Mouse (Mus musculus): Measurements from ENCODE around the gene Caskin2. TPM values are rescaled to one million over a fixed set of nuclear protein-coding genes. Genes with fewer than 3 reads are reported as not detected.
"Not testable (repeated sequence)": the region's sequence is repeated elsewhere in the genome, so short reads cannot be mapped to it uniquely, and the experiment has no call there.

Caskin2 gene
- 11.2 and 11.7 TPM in 2 replicates for polyA plus RNA-seq (2015; fragmentation: Nextera tagmentation; extraction: Ambion mirVana)

- H3K27ac ChIP-seq (ENCODE audit: low read length), result peak within 1 kb of the TSS; percentile 83
- H3K9me3 ChIP-seq (ENCODE audit: control insufficient read depth, low read length), result no peaks in the 10 kb centered on the region
- no peaks in the 10 kb centered on the region for H3K27me3 ChIP-seq (replicated peaks; ENCODE audit: control insufficient read depth, insufficient read depth, low read length)
- ATAC-seq, result peak; percentile 90
- H3K9ac ChIP-seq (ENCODE audit: low read depth, low read length), result peak within 1 kb of the TSS; percentile 95
- H3K4me1 ChIP-seq (ENCODE audit: control insufficient read depth, insufficient read depth, low read length), result peaks cover 53% of the 10 kb centered on the region
- peak within 1 kb of the TSS; percentile 97 for H3K4me3 ChIP-seq (ENCODE audit: low read length)
- peak within 1 kb of the TSS; percentile 90 for H3K4me2 ChIP-seq (ENCODE audit: low read depth, low read length)
- under 1% methylated on average over 42 of the region's 44 CpGs for WGBS
- no peaks in the 10 kb centered on the region for H3K36me3 ChIP-seq (ENCODE audit: control insufficient read depth, insufficient read depth, low read length)
Measured at GRCm38 (mm10) chr11:115813507-115814296, at the start of gene Caskin2. TSS of gene Caskin2 (minus strand) at chr11:115813639.

- WGBS, result 2% methylated on average over 75 of the region's 75 CpGs
- Histone ChIP-seq H3K27me3 (replicated peaks; ENCODE audit: control insufficient read depth, insufficient read depth, low read length) (peaks cover 31% of the 10 kb centered on the region), H3K9ac (ENCODE audit: low read depth, low read length) (peak overlapping the region; percentile 75), H3K4me2 (ENCODE audit: low read depth, low read length) (peak overlapping the region; percentile 89), H3K36me3 (ENCODE audit: control insufficient read depth, insufficient read depth, low read length) (peaks cover 5% of the 10 kb centered on the region; the same call in 1 of the 2 replicates), H3K27ac (ENCODE audit: low read length) (no peak overlapping the region), H3K4me3 (ENCODE audit: low read length) (peak overlapping the region; percentile 52), H3K9me3 (ENCODE audit: control insufficient read depth, low read length) (no peaks in the 10 kb centered on the region), H3K4me1 (ENCODE audit: control insufficient read depth, insufficient read depth, low read length) (peaks cover 11% of the 10 kb centered on the region; the same call in 1 of the 2 replicates)
- peak; percentile 89 for ATAC-seq
Measured at GRCm38 (mm10) chr11:115859143-115859945, 45.9 kb upstream of the Caskin2 start.

- Histone ChIP-seq H3K36me3 (ENCODE audit: control insufficient read depth, insufficient read depth, low read length) (peaks cover 5% of the 10 kb centered on the region; the same call in 1 of the 2 replicates), H3K4me3 (ENCODE audit: low read length) (peak within 1 kb of the TSS; percentile 52), H3K27ac (ENCODE audit: low read length) (no peak within 1 kb of the TSS), H3K9ac (ENCODE audit: low read depth, low read length) (peak within 1 kb of the TSS; percentile 75), H3K4me1 (ENCODE audit: control insufficient read depth, insufficient read depth, low read length) (peaks cover 11% of the 10 kb centered on the region; the same call in 1 of the 2 replicates), H3K9me3 (ENCODE audit: control insufficient read depth, low read length) (no peaks in the 10 kb centered on the region), H3K4me2 (ENCODE audit: low read depth, low read length) (peak within 1 kb of the TSS; percentile 89), H3K27me3 (replicated peaks; ENCODE audit: control insufficient read depth, insufficient read depth, low read length) (peaks cover 31% of the 10 kb centered on the region)
- 20% methylated on average over 27 of the region's 27 CpGs for WGBS
- ATAC-seq, result no peak
Measured at GRCm38 (mm10) chr11:115858354-115858753, 44.9 kb upstream of the Caskin2 start, which contains the start of gene Myo15b. TSS of gene Myo15b (plus strand) at chr11:115858406.

- peaks cover 11% of the 10 kb centered on the region; the same call in 1 of the 2 replicates for H3K4me1 ChIP-seq (ENCODE audit: control insufficient read depth, insufficient read depth, low read length)
- H3K4me2 ChIP-seq (ENCODE audit: low read depth, low read length), result no peak overlapping the region
- no peak overlapping the region for H3K27ac ChIP-seq (ENCODE audit: low read length)
- H3K27me3 ChIP-seq (replicated peaks; ENCODE audit: control insufficient read depth, insufficient read depth, low read length), result peaks cover 31% of the 10 kb centered on the region
- peaks cover 5% of the 10 kb centered on the region; the same call in 1 of the 2 replicates for H3K36me3 ChIP-seq (ENCODE audit: control insufficient read depth, insufficient read depth, low read length)
- ATAC-seq, result no peak
- no peaks in the 10 kb centered on the region for H3K9me3 ChIP-seq (ENCODE audit: control insufficient read depth, low read length)
- no peak overlapping the region for H3K9ac ChIP-seq (ENCODE audit: low read depth, low read length)
- no peak overlapping the region for H3K4me3 ChIP-seq (ENCODE audit: low read length)
- WGBS, result 52% methylated on average over 13 of the region's 13 CpGs
Measured at GRCm38 (mm10) chr11:115857936-115858335, 44.5 kb upstream of the Caskin2 start.

- not testable (repeated sequence) for H3K4me3 ChIP-seq (ENCODE audit: low read length); H3K36me3 ChIP-seq (ENCODE audit: control insufficient read depth, insufficient read depth, low read length); H3K4me2 ChIP-seq (ENCODE audit: low read depth, low read length); ATAC-seq; H3K9me3 ChIP-seq (ENCODE audit: control insufficient read depth, low read length); H3K27ac ChIP-seq (ENCODE audit: low read length); H3K9ac ChIP-seq (ENCODE audit: low read depth, low read length)
- Histone ChIP-seq H3K4me1 (ENCODE audit: control insufficient read depth, insufficient read depth, low read length) (peaks cover 11% of the 10 kb centered on the region; the same call in 1 of the 2 replicates), H3K27me3 (replicated peaks; ENCODE audit: control insufficient read depth, insufficient read depth, low read length) (peaks cover 31% of the 10 kb centered on the region)
- 89% methylated on average over 4 of the region's 4 CpGs for WGBS
Measured at GRCm38 (mm10) chr11:115857146-115857545, 43.7 kb upstream of the Caskin2 start.

GRCm38 (mm10) chr11:115854674-115855073 is 41.2 kb upstream of the Caskin2 start:
- no peak overlapping the region for H3K4me2 ChIP-seq (ENCODE audit: low read depth, low read length)
- no peaks in the 10 kb centered on the region for H3K9me3 ChIP-seq (ENCODE audit: control insufficient read depth, low read length)
- peaks cover 16% of the 10 kb centered on the region for H3K36me3 ChIP-seq (ENCODE audit: control insufficient read depth, insufficient read depth, low read length)
- no peak overlapping the region for H3K9ac ChIP-seq (ENCODE audit: low read depth, low read length)
- WGBS, result 76% methylated on average over 6 of the region's 6 CpGs
- H3K27ac ChIP-seq (ENCODE audit: low read length), result no peak overlapping the region
- peaks cover 9% of the 10 kb centered on the region; the same call in 1 of the 2 replicates for H3K4me1 ChIP-seq (ENCODE audit: control insufficient read depth, insufficient read depth, low read length)
- peaks cover 19% of the 10 kb centered on the region for H3K27me3 ChIP-seq (replicated peaks; ENCODE audit: control insufficient read depth, insufficient read depth, low read length)
- ATAC-seq, result no peak
- no peak overlapping the region for H3K4me3 ChIP-seq (ENCODE audit: low read length)

GRCm38 (mm10) chr11:115845819-115846218 is 32.4 kb upstream of the Caskin2 start:
- 99% methylated on average over 2 of the region's 2 CpGs for WGBS
- Histone ChIP-seq H3K4me2 (ENCODE audit: low read depth, low read length) (no peak overlapping the region), H3K27me3 (replicated peaks; ENCODE audit: control insufficient read depth, insufficient read depth, low read length) (no peaks in the 10 kb centered on the region), H3K9me3 (ENCODE audit: control insufficient read depth, low read length) (no peaks in the 10 kb centered on the region), H3K9ac (ENCODE audit: low read depth, low read length) (no peak overlapping the region), H3K4me1 (ENCODE audit: control insufficient read depth, insufficient read depth, low read length) (peaks cover 30% of the 10 kb centered on the region), H3K36me3 (ENCODE audit: control insufficient read depth, insufficient read depth, low read length) (peaks cover 36% of the 10 kb centered on the region), H3K27ac (ENCODE audit: low read length) (no peak overlapping the region), H3K4me3 (ENCODE audit: low read length) (no peak overlapping the region)
- ATAC-seq, result no peak

- ATAC-seq, result peak; percentile 7; the same call in 1 of the 2 replicates
- Histone ChIP-seq H3K27ac (ENCODE audit: low read length) (peak overlapping the region; percentile 93), H3K27me3 (replicated peaks; ENCODE audit: control insufficient read depth, insufficient read depth, low read length) (no peaks in the 10 kb centered on the region), H3K9ac (ENCODE audit: low read depth, low read length) (peak overlapping the region; percentile 14; the same call in 1 of the 2 replicates), H3K9me3 (ENCODE audit: control insufficient read depth, low read length) (no peaks in the 10 kb centered on the region), H3K4me1 (ENCODE audit: control insufficient read depth, insufficient read depth, low read length) (peaks cover 39% of the 10 kb centered on the region), H3K4me3 (ENCODE audit: low read length) (no peak overlapping the region), H3K36me3 (ENCODE audit: control insufficient read depth, insufficient read depth, low read length) (peaks cover 27% of the 10 kb centered on the region), H3K4me2 (ENCODE audit: low read depth, low read length) (0 out of 2 replicates have a peak overlapping the region, but pooled peaks have one; percentile 10)
- 58% methylated on average over 8 of the region's 8 CpGs for WGBS
Measured at GRCm38 (mm10) chr11:115844240-115844639, 30.8 kb upstream of the Caskin2 start.

- peak overlapping the region; percentile 14; the same call in 1 of the 2 replicates for H3K9ac ChIP-seq (ENCODE audit: low read depth, low read length)
- peaks cover 43% of the 10 kb centered on the region for H3K4me1 ChIP-seq (ENCODE audit: control insufficient read depth, insufficient read depth, low read length)
- no peaks in the 10 kb centered on the region for H3K9me3 ChIP-seq (ENCODE audit: control insufficient read depth, low read length)
- 0 out of 2 replicates have a peak overlapping the region, but pooled peaks have one; percentile 10 for H3K4me2 ChIP-seq (ENCODE audit: low read depth, low read length)
- H3K36me3 ChIP-seq (ENCODE audit: control insufficient read depth, insufficient read depth, low read length), result peaks cover 24% of the 10 kb centered on the region
- ATAC-seq, result peak; percentile 93
- peak overlapping the region; percentile 93 for H3K27ac ChIP-seq (ENCODE audit: low read length)
- H3K27me3 ChIP-seq (replicated peaks; ENCODE audit: control insufficient read depth, insufficient read depth, low read length), result no peaks in the 10 kb centered on the region
- H3K4me3 ChIP-seq (ENCODE audit: low read length), result no peak overlapping the region
- WGBS, result 68% methylated on average over 5 of the region's 5 CpGs
Measured at GRCm38 (mm10) chr11:115843891-115844239, 30.4 kb upstream of the Caskin2 start.

Measured in intestine, embryonic 16.5 days (tissue).